Mouse (Mus musculus): ENCODE measurements at regions not wholly inside any gene's neighbourhood (a gene's known extent, or its start where the extent isn't known, plus 50 kb on each side); places are given as distances from the start of the nearest gene placed in this dataset.

DNA sequence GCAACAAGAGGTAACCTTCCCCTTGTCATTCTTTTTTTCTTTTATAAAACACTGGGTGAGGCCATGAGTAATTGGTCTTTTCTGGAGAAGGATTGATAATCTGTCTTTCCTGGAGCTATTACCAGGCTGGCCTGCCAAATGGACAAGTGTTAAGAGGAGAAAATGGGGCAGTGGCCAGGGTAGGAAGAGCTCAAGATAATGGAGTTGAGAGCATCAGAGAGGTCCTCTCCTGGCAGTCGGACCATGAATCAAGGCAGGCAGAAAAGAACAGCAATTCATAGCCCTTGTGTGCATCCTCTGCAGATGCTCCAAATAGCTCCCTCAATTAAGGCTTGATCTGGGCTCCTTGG, 208.2 kb downstream of the Rpl10-ps3 start:
- TF ChIP-seq POLR2A (IDR thresholded peaks at IDR 0.05; ENCODE audit: insufficient read depth, low read depth, low read length) = no peak
- no peak for TF ChIP-seq CTCF (IDR thresholded peaks at IDR 0.05; ENCODE audit: insufficient read depth, low read depth, low read length)
